Mouse (Mus musculus) cortical plate, adult 2 months (tissue): ENCODE data around the gene Tmc3. TPM values are rescaled to one million over a fixed set of nuclear protein-coding genes. Genes with fewer than 3 reads are reported as not detected.

Source experiments
- H3K27ac ChIP-seq: fragments of 200-500 bp; 2 replicates; pipeline ENCODE4 v1.5.1; 2012; ENCODE audit warnings: low read length, control low read depth, inconsistent platforms; ENCODE audit not compliant: insufficient read depth
- H3K4me1 ChIP-seq: fragments of 200-500 bp; 2 replicates; pipeline ENCODE4 v1.6.1; 2011; ENCODE audit warnings: low read length; ENCODE audit not compliant: control insufficient read depth, insufficient read depth
- H3K4me3 ChIP-seq: fragments of 200-500 bp; 2 replicates; pipeline ENCODE4 v1.5.1; 2011; ENCODE audit warnings: mild to moderate bottlenecking, low read length, control low read depth; ENCODE audit not compliant: insufficient read depth
- CTCF ChIP-seq: fragments of 200-500 bp; IDR thresholded peaks from 2 replicates; pipeline ENCODE4 v1.5.1; 2011; ENCODE audit warnings: mild to moderate bottlenecking, control low read depth, low read length; ENCODE audit not compliant: insufficient read depth; ENCODE audit errors: extremely low read depth
- POLR2A ChIP-seq: fragments of 200-500 bp; IDR thresholded peaks from 2 replicates; pipeline ENCODE4 v1.6.1; 2011; ENCODE audit warnings: mild to moderate bottlenecking, low read length, control low read depth; ENCODE audit not compliant: insufficient read depth; ENCODE audit errors: extremely low read depth
- polyA plus RNA-seq: library from polyadenylated mRNA; depleted of rRNA; stranded (reverse); fragments of >200 nt; gene quantifications from 2 replicates; pipeline ENCODE4 v1.2.3, GENCODE M21; 2012; rRNA removed

The Tmc3 gene
- polyA plus RNA-seq, 1 experiment, result 0.54 TPM

DNA sequence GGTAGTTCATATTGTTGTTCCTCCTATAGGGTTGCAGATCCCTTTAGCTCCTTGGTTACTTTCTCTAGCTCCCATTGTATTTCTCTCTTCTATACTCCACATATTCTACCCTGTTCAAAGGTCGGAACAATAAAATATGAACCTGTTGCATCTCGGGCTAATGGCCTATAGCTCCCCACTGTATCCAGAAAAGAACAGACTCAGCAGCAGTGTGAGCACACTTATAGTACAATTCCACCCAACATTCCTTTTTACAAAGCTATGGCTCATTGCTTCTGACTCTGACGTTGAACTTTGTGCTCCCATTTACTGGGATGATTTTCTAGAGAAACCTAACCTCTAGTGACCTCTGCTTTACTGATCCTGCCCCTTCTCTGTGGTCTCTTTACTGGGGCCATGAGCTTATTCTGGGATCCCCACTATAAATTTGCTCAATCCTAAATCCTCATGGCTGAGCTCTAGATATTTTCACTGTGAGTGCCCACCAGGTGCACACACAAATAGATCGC is 81.4 kb downstream of the Tmc3 start:
- H3K4me3 ChIP-seq, result no peak overlapping the region
- TF ChIP-seq CTCF (no peak), POLR2A (no peak)
- H3K27ac ChIP-seq, result no peak overlapping the region
- H3K4me1 ChIP-seq, result no peaks in the 10 kb centered on the region; the same call in 1 of the 2 replicates

DNA sequence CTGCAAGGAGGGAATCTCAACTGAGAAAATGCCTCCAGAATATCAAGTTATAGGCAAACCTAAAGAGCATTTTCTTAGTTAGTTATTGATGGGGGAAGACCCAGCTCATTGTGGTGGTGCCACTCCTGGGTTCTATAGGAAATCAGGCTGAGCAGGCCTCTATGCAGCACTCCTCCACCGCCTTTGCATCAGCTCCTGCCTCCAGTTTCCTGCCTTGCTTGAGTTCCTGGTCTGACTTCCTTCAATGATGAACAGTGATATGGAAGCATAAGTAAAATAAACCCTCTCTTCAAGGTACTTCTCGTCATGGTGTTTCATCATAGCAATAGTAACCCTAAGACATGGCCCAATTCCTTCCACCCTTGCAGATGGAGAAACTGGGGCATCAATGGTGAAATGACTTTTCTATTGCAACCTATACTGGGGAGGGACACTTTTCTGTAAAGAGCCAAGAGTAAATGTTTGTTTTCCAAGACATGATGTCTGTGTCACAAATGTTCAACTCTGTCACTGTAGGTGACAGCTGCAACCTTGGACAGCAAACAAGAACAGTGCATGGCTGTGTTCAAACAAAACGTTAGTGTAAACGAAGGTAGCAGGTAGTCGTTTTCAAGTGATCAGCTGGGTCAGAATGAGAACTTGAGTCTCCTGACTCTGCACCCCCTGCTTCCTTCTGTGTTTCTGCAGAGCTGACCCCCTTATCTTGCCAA is 83.4 kb downstream of the Tmc3 start:
- Histone ChIP-seq H3K27ac (no peak overlapping the region), H3K4me1 (no peaks in the 10 kb centered on the region; the same call in 1 of the 2 replicates), H3K4me3 (no peak overlapping the region)
- no peak for TF ChIP-seq CTCF
- no peak for TF ChIP-seq POLR2A

DNA sequence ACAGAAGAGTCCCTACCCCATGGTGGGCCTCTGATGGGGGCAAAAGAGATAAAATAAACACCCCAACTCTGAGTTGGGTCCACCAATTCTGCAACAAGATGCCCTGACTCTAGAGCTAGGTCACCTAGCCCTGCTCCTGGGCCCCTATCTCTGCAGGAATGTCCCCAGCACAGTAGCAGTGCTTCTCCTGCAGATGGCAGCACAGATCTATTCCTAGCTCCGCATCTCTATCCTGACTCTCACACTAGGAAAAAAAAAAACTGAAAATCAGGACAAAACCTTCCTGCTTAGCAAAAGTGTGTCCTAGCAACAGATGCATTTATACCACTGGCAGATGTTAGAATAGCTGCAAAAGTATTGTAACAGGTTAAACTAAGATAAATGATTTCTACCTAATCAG is 84.0 kb downstream of the Tmc3 start:
- peak; percentile 86 for TF ChIP-seq CTCF
- TF ChIP-seq POLR2A, result no peak
- H3K27ac ChIP-seq, result no peak overlapping the region
- no peak overlapping the region for H3K4me3 ChIP-seq
- no peaks in the 10 kb centered on the region for H3K4me1 ChIP-seq

DNA sequence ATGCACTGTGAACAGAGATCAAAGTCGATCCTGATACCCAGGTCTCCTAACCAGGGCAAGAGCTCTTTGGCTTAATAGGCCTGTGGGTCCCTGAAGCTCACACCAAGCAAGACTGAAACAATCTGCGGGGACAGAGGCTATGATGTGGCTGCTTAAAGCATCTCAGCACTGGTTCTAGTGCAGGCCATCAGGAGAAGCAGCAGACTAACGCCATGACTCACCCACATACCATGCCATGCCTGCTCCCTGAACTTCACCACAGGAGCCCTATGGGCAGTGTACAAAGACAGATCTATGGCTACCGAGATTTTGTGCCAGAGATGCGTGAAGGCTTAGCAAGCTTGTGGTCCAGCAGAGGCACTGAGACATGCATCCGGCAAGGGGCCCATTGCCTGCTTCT is 86.8 kb downstream of the Tmc3 start:
- no peak for TF ChIP-seq POLR2A
- no peak for TF ChIP-seq CTCF
- Histone ChIP-seq H3K4me3 (no peak overlapping the region), H3K27ac (no peak overlapping the region), H3K4me1 (no peaks in the 10 kb centered on the region)

Other genes with a start within 250 kb of the Tmc3 start
- gene Stard5, start 47.0 kb downstream of the Tmc3 start, polyA plus RNA-seq, result 10.1 and 11.6 TPM in 2 replicates
- 1.6 and 5.4 TPM in 2 replicates for gene Il16, start 160.8 kb downstream of the Tmc3 start, polyA plus RNA-seq
- gene Cfap161, start 210.0 kb downstream of the Tmc3 start, polyA plus RNA-seq, result 0.87 and 0.88 TPM in 2 replicates